Mouse (Mus musculus) neutrophil, adult 59 days (primary cell): ENCODE measurements around the gene Vmn1r120. TPM values are rescaled to one million over a fixed set of nuclear protein-coding genes. Genes with fewer than 3 reads are reported as not detected.

ENCODE experiments used
- total RNA-seq, 2 experiments: library from RNA; stranded (reverse); gene quantifications; 1 replicate in 1 of 2; 2 replicates in 1 of 2; pipeline ENCODE4 v1.2.4; 2023

The Vmn1r120 gene
- not detected for total RNA-seq

GRCm38 (mm10) chr7:21053684-21054083 is at the start of gene Vmn1r120:
TSS of gene Vmn1r120 (minus strand) at chr7:21053784.

DNA sequence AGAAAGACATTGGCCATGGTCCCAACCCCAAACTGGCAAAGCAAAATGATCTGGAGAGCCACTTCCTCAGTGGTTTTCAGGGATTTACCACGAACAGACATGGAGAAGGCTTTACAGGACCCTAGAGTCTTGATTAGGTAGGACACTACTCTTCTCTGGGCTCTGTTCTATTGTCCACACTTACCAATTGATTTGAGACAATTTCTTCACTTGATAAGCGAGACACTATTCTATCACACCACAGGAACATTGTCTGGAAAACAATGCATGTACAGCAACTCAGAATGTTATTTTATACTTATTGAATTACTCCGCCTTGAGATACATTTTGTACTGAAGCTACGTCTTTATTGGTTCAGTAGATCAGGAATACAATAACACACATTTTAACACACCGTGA is 44.8 kb upstream of the Vmn1r120 start, which contains the start of gene Vmn1r121:
Gene Vmn1r121, minus strand, starts transcription at position 101 of the 400 bp plus-strand sequence.

DNA sequence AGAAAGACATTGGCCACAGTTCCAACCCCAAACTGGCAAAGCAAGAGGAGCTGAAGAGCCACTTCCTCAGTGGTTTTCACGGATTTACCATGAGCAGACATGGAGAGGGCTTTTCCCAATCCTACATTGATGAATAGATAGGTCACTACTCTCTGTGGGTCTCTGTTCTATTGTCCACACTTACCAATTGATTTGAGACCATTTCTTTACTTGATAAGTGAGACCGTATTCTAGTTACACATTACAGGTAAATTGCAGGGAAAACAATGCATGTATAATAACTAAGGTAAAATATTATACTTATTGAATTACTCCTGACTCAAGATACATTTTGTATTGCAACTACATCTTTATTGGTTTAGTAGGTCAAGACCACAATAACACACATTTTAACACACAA is 41.2 kb downstream of the Vmn1r120 start, which contains the start of gene Vmn1r119:
Gene Vmn1r119, minus strand, starts transcription at position 101 of the 400 bp plus-strand sequence.

Other genes starting within 250 kb of the Vmn1r120 start
- not detected for gene Vmn1r114, start 241.6 kb downstream of the Vmn1r120 start, total RNA-seq
- gene Vmn1r115, start 208.8 kb downstream of the Vmn1r120 start, total RNA-seq, result not detected
- gene Vmn1r116, start 181.5 kb downstream of the Vmn1r120 start, total RNA-seq, result not detected
- gene Vmn1r117, start 169.7 kb downstream of the Vmn1r120 start, total RNA-seq, result not detected
- not detected for gene Vmn1r118, start 141.4 kb downstream of the Vmn1r120 start, total RNA-seq
- not detected for gene Vmn1r119, start 41.3 kb downstream of the Vmn1r120 start, total RNA-seq
- not detected for gene Vmn1r121, start 44.7 kb upstream of the Vmn1r120 start, total RNA-seq
- gene Vmn1r122, start 80.3 kb upstream of the Vmn1r120 start, total RNA-seq, result not detected
- not detected for gene Vmn1r123, start 108.4 kb upstream of the Vmn1r120 start, total RNA-seq
- gene Gm5157, start 136.6 kb upstream of the Vmn1r120 start, total RNA-seq, result not detected
- gene Vmn1r124, start 206.8 kb upstream of the Vmn1r120 start, total RNA-seq, result not detected
- not detected for gene Vmn1r125, start 218.4 kb upstream of the Vmn1r120 start, total RNA-seq
- not detected for gene Vmn1r126, start 247.7 kb upstream of the Vmn1r120 start, total RNA-seq